Mouse (Mus musculus): Measurements from ENCODE around the gene N4bp2l2.

DNA sequence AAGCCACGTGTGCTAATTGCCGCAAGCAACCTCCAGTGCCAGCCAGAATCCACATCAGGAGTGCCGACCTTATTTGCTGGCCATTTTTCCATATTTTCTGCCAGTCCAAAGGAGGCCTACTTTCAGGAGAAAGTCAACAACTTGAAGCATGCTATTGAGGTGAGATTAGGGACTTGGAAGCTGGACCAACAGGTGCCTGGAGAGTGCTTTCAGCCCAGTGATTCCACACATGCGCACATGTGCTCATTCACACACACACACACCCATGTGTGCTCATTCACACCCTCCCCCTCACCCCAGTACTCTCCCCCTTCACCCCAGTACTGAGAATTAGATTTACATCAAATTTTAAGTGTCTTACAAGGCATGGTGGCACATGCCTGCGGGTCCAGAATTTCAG is 99.0 kb downstream of the N4bp2l2 start:
- TF ChIP-seq CTCF (IDR thresholded peaks at IDR 0.05; ENCODE audit: control insufficient read depth, insufficient read depth, insufficient replicate concordance, low read depth, low read length) (no peak), POLR2A (IDR thresholded peaks at IDR 0.05; ENCODE audit: control insufficient read depth, low read depth, low read length) (no peak)
